Mouse (Mus musculus): Measurements from ENCODE around the gene Gm10961. TPM values are rescaled to one million over a fixed set of nuclear protein-coding genes. Genes with fewer than 3 reads are reported as not detected.

Gene Gm10961
- polyA plus RNA-seq, 1 experiment from 2014 or later = not detected

- H3K4me2 ChIP-seq (ENCODE audit: low read length) = peak overlapping the region; percentile 56
- peak overlapping the region; percentile 28 for H3K4me3 ChIP-seq (replicated peaks; ENCODE audit: low read depth, low read length)
- ATAC-seq (ENCODE audit: low FRiP score, low TSS enrichment) = 0 out of 2 replicates have a peak, but pooled peaks have one; percentile 16
- no peaks in the 10 kb centered on the region for H3K9me3 ChIP-seq (ENCODE audit: control insufficient read depth, low read length)
- WGBS = under 1% methylated on average over 50 of the region's 50 CpGs
- no peak overlapping the region for H3K27ac ChIP-seq (replicated peaks; ENCODE audit: low read depth, low read length)
- H3K27me3 ChIP-seq (ENCODE audit: control insufficient read depth, insufficient read depth, low read length) = peaks cover 75% of the 10 kb centered on the region
- peak; percentile 45 for DNase-seq
- no peaks in the 10 kb centered on the region for H3K36me3 ChIP-seq (ENCODE audit: control insufficient read depth, insufficient read depth, low read length)
- peak overlapping the region; percentile 16; the same call in 1 of the 2 replicates for H3K9ac ChIP-seq (replicated peaks; ENCODE audit: low read length)
- peaks cover 10% of the 10 kb centered on the region for H3K4me1 ChIP-seq (ENCODE audit: control insufficient read depth, insufficient read depth, low read length)
Measured at GRCm38 (mm10) chr3:107595264-107595937, 35.7 kb upstream of the Gm10961 start.

- Histone ChIP-seq H3K9ac (replicated peaks; ENCODE audit: low read length) (no peak overlapping the region), H3K9me3 (ENCODE audit: control insufficient read depth, low read length) (no peaks in the 10 kb centered on the region), H3K27me3 (ENCODE audit: control insufficient read depth, insufficient read depth, low read length) (peaks cover 79% of the 10 kb centered on the region), H3K4me3 (replicated peaks; ENCODE audit: low read depth, low read length) (peak overlapping the region; percentile 28), H3K27ac (replicated peaks; ENCODE audit: low read depth, low read length) (no peak overlapping the region), H3K4me2 (ENCODE audit: low read length) (peak overlapping the region; percentile 56; the same call in 1 of the 2 replicates), H3K36me3 (ENCODE audit: control insufficient read depth, insufficient read depth, low read length) (no peaks in the 10 kb centered on the region), H3K4me1 (ENCODE audit: control insufficient read depth, insufficient read depth, low read length) (peaks cover 10% of the 10 kb centered on the region)
- WGBS = 2% methylated on average over 34 of the region's 34 CpGs
- ATAC-seq (ENCODE audit: low FRiP score, low TSS enrichment) = no peak
- peak; percentile 47 for DNase-seq
Measured at GRCm38 (mm10) chr3:107595938-107596461, 35.1 kb upstream of the Gm10961 start.

GRCm38 (mm10) chr3:107596559-107596958 lies 34.6 kb upstream of the Gm10961 start:
- H3K4me2 ChIP-seq (ENCODE audit: low read length) = peak overlapping the region; percentile 23
- no peaks in the 10 kb centered on the region for H3K36me3 ChIP-seq (ENCODE audit: control insufficient read depth, insufficient read depth, low read length)
- DNase-seq (peak; percentile 65), ATAC-seq (ENCODE audit: low FRiP score, low TSS enrichment) (no peak)
- H3K9me3 ChIP-seq (ENCODE audit: control insufficient read depth, low read length) = no peaks in the 10 kb centered on the region
- under 1% methylated on average over 26 of the region's 26 CpGs for WGBS
- H3K27me3 ChIP-seq (ENCODE audit: control insufficient read depth, insufficient read depth, low read length) = peaks cover 76% of the 10 kb centered on the region
- no peak overlapping the region for H3K9ac ChIP-seq (replicated peaks; ENCODE audit: low read length)
- peak overlapping the region; percentile 14; the same call in 1 of the 2 replicates for H3K4me3 ChIP-seq (replicated peaks; ENCODE audit: low read depth, low read length)
- H3K27ac ChIP-seq (replicated peaks; ENCODE audit: low read depth, low read length) = no peak overlapping the region
- peaks cover 10% of the 10 kb centered on the region for H3K4me1 ChIP-seq (ENCODE audit: control insufficient read depth, insufficient read depth, low read length)

GRCm38 (mm10) chr3:107597134-107597533 lies 34.0 kb upstream of the Gm10961 start:
- WGBS = 2% methylated on average over 24 of the region's 24 CpGs
- Histone ChIP-seq H3K9me3 (ENCODE audit: control insufficient read depth, low read length) (no peaks in the 10 kb centered on the region), H3K27ac (replicated peaks; ENCODE audit: low read depth, low read length) (no peak overlapping the region), H3K9ac (replicated peaks; ENCODE audit: low read length) (no peak overlapping the region), H3K4me3 (replicated peaks; ENCODE audit: low read depth, low read length) (no peak overlapping the region), H3K36me3 (ENCODE audit: control insufficient read depth, insufficient read depth, low read length) (no peaks in the 10 kb centered on the region), H3K27me3 (ENCODE audit: control insufficient read depth, insufficient read depth, low read length) (peaks cover 75% of the 10 kb centered on the region), H3K4me1 (ENCODE audit: control insufficient read depth, insufficient read depth, low read length) (peaks cover 10% of the 10 kb centered on the region), H3K4me2 (ENCODE audit: low read length) (peak overlapping the region; percentile 23; the same call in 1 of the 2 replicates)
- DNase-seq (no peak), ATAC-seq (ENCODE audit: low FRiP score, low TSS enrichment) (no peak)

GRCm38 (mm10) chr3:107597586-107598389 lies 33.3 kb upstream of the Gm10961 start:
- peaks cover 68% of the 10 kb centered on the region for H3K27me3 ChIP-seq (ENCODE audit: control insufficient read depth, insufficient read depth, low read length)
- H3K9ac ChIP-seq (replicated peaks; ENCODE audit: low read length) = no peak overlapping the region
- no peak overlapping the region for H3K4me2 ChIP-seq (ENCODE audit: low read length)
- H3K4me3 ChIP-seq (replicated peaks; ENCODE audit: low read depth, low read length) = no peak overlapping the region
- DNase-seq (peak; percentile 45), ATAC-seq (ENCODE audit: low FRiP score, low TSS enrichment) (no peak)
- H3K27ac ChIP-seq (replicated peaks; ENCODE audit: low read depth, low read length) = no peak overlapping the region
- peaks cover 10% of the 10 kb centered on the region for H3K4me1 ChIP-seq (ENCODE audit: control insufficient read depth, insufficient read depth, low read length)
- WGBS = 5% methylated on average over 22 of the region's 22 CpGs
- H3K9me3 ChIP-seq (ENCODE audit: control insufficient read depth, low read length) = no peaks in the 10 kb centered on the region
- H3K36me3 ChIP-seq (ENCODE audit: control insufficient read depth, insufficient read depth, low read length) = no peaks in the 10 kb centered on the region

- 30% methylated on average over 6 of the region's 6 CpGs for WGBS
- Histone ChIP-seq H3K27ac (replicated peaks; ENCODE audit: low read depth, low read length) (no peak overlapping the region), H3K9me3 (ENCODE audit: control insufficient read depth, low read length) (no peaks in the 10 kb centered on the region), H3K4me3 (replicated peaks; ENCODE audit: low read depth, low read length) (no peak overlapping the region), H3K4me2 (ENCODE audit: low read length) (no peak overlapping the region), H3K27me3 (ENCODE audit: control insufficient read depth, insufficient read depth, low read length) (peaks cover 45% of the 10 kb centered on the region), H3K36me3 (ENCODE audit: control insufficient read depth, insufficient read depth, low read length) (no peaks in the 10 kb centered on the region), H3K4me1 (ENCODE audit: control insufficient read depth, insufficient read depth, low read length) (peaks cover 6% of the 10 kb centered on the region), H3K9ac (replicated peaks; ENCODE audit: low read length) (no peak overlapping the region)
- no peak for ATAC-seq (ENCODE audit: low FRiP score, low TSS enrichment)
- DNase-seq = no peak
Measured at GRCm38 (mm10) chr3:107600127-107600526, 31.0 kb upstream of the Gm10961 start.

GRCm38 (mm10) chr3:107605304-107605703 lies 25.8 kb upstream of the Gm10961 start:
- no peak for ATAC-seq (ENCODE audit: low FRiP score, low TSS enrichment)
- no peak overlapping the region for H3K4me3 ChIP-seq (replicated peaks; ENCODE audit: low read depth, low read length)
- H3K27ac ChIP-seq (replicated peaks; ENCODE audit: low read depth, low read length) = no peak overlapping the region
- DNase-seq = peak; percentile 77
- no peaks in the 10 kb centered on the region for H3K9me3 ChIP-seq (ENCODE audit: control insufficient read depth, low read length)
- 0 out of 2 replicates have a peak, but pooled peaks cover 5% of the 10 kb centered on the region for H3K27me3 ChIP-seq (ENCODE audit: control insufficient read depth, insufficient read depth, low read length)
- H3K9ac ChIP-seq (replicated peaks; ENCODE audit: low read length) = no peak overlapping the region
- WGBS = 10% methylated on average over 4 of the region's 4 CpGs
- H3K36me3 ChIP-seq (ENCODE audit: control insufficient read depth, insufficient read depth, low read length) = no peaks in the 10 kb centered on the region
- no peak overlapping the region for H3K4me2 ChIP-seq (ENCODE audit: low read length)
- no peaks in the 10 kb centered on the region for H3K4me1 ChIP-seq (ENCODE audit: control insufficient read depth, insufficient read depth, low read length)

- Histone ChIP-seq H3K36me3 (ENCODE audit: control insufficient read depth, insufficient read depth, low read length) (peaks cover 15% of the 10 kb centered on the region), H3K9me3 (ENCODE audit: control insufficient read depth, low read length) (no peaks in the 10 kb centered on the region), H3K9ac (replicated peaks; ENCODE audit: low read length) (no peak overlapping the region), H3K4me3 (replicated peaks; ENCODE audit: low read depth, low read length) (no peak overlapping the region), H3K4me1 (ENCODE audit: control insufficient read depth, insufficient read depth, low read length) (no peaks in the 10 kb centered on the region), H3K4me2 (ENCODE audit: low read length) (no peak overlapping the region), H3K27ac (replicated peaks; ENCODE audit: low read depth, low read length) (no peak overlapping the region), H3K27me3 (ENCODE audit: control insufficient read depth, insufficient read depth, low read length) (no peaks in the 10 kb centered on the region)
- ATAC-seq (ENCODE audit: low FRiP score, low TSS enrichment) = no peak
- no peak for DNase-seq
- 84% methylated on average over 8 of the region's 8 CpGs for WGBS
Measured at GRCm38 (mm10) chr3:107607221-107607620, 23.9 kb upstream of the Gm10961 start.

All from midbrain, embryonic 14.5 days (tissue).